13 mouse cellular contexts compared by ENCODE assay signal in genomic region chr4:65982882-65983281, GRCm38 (mm10).
DNase-seq lines count a peak whose midpoint lies in the region; ATAC-seq lines count a peak whose summit lies in the region.
"Had no signal": no experiment of that assay in that cellular context is flagged by ENCODE, and none has a peak within 500 bp of the region (broad histone marks: within the 10 kb centered on the region; RNA-seq: fewer than 3 reads in every experiment).

No protein-coding gene starts in this region.

- intact Hi-C loops in left cerebral cortex, postnatal 4 days (cut with DNase I), result no loop called here

- peak; percentile 47 for DNase-seq in embryo, embryonic 10 days (ENCODE audit: low spot score)
- no peak for DNase-seq in embryo, embryonic 9.5 days (ENCODE audit: extremely low spot score)
- DNase-seq in left cerebral cortex, postnatal 4 days, result peak; percentile 15
- DNase-seq in left cerebral cortex, adult 18-20 months (ENCODE audit: low spot score in 2 of 2), result no peak
- DNase-seq in Muller cell, postnatal 12 days (ENCODE audit: inconsistent ontology term), result peak; percentile 7
- DNase-seq in embryo, embryonic 11 days, result peak; percentile 51
- no peak for DNase-seq in urinary bladder, postnatal 4 days (ENCODE audit: low spot score in 2 of 2)
- DNase-seq: layer of hippocampus, postnatal 36 days; right cerebral cortex, postnatal 14 days; thymus, postnatal 25 days had no signal

- ATAC-seq in CD4-positive, CD25-positive, alpha-beta regulatory T cell, adult 4 months, result no peak
- ATAC-seq: intestine, embryonic 15.5 days; midbrain, embryonic 13.5 days had no signal

Comparison
In these comparisons a context has a peak if more than half of its experiments do, and no peak if none do; other contexts are left out.
1. DNase-seq: peak in embryo, embryonic 10 days (single experiment), left cerebral cortex, postnatal 4 days (single experiment), Muller cell, postnatal 12 days (single experiment) and embryo, embryonic 11 days (single experiment); none in embryo, embryonic 9.5 days (single experiment), left cerebral cortex, adult 18-20 months (0 of 2) and urinary bladder, postnatal 4 days (0 of 2).